Mouse (Mus musculus) forebrain, postnatal 0 days (tissue): ENCODE measurements around the gene Pspn. TPM values are rescaled to one million over a fixed set of nuclear protein-coding genes. Genes with fewer than 3 reads are reported as not detected.

ENCODE experiments used
- ATAC-seq: fragments of 200-750 bp; cut with Nextera tagmentation; 2 replicates; pipeline ENCODE4 v1.8.0; 2017; ENCODE audit warnings: mild to moderate bottlenecking, moderate library complexity
- DNase-seq: peaks from one replicate; pipeline ENCODE4 v3.0.0-alpha.2; 2015
- H3K27ac ChIP-seq: fragments of 300-500 bp; sonication (generic); 2 replicates; pipeline ENCODE4 v1.5.1; 2014; ENCODE audit warnings: low read depth, mild to moderate bottlenecking, antibody characterized with exemption, low read length, moderate library complexity, mixed read lengths
- H3K27me3 ChIP-seq: fragments of 300-500 bp; sonication (generic); 2 replicates; pipeline ENCODE4 v1.6.1; 2014; ENCODE audit warnings: mild to moderate bottlenecking, low read length, mixed read lengths; ENCODE audit not compliant: insufficient read depth
- H3K36me3 ChIP-seq: fragments of 300-500 bp; sonication (generic); 2 replicates; pipeline ENCODE4 v1.6.1; 2014; ENCODE audit warnings: mild to moderate bottlenecking, moderate library complexity; ENCODE audit not compliant: insufficient read depth
- H3K4me1 ChIP-seq: fragments of 300-500 bp; sonication (generic); 2 replicates; pipeline ENCODE4 v1.6.1; 2014; ENCODE audit warnings: antibody characterized with exemption; ENCODE audit not compliant: insufficient read depth
- H3K4me2 ChIP-seq: fragments of 300-500 bp; sonication (generic); 2 replicates; pipeline ENCODE4 v1.6.1; 2014; ENCODE audit warnings: low read depth, mild to moderate bottlenecking, moderate library complexity
- H3K4me3 ChIP-seq: fragments of 300-500 bp; sonication (generic); 2 replicates; pipeline ENCODE4 v1.5.1; 2014; ENCODE audit warnings: low read depth, low read length, mixed read lengths
- H3K9ac ChIP-seq: fragments of 300-500 bp; sonication (generic); 2 replicates; pipeline ENCODE4 v1.6.1; 2014; ENCODE audit warnings: mild to moderate bottlenecking
- H3K9me3 ChIP-seq: fragments of 300-500 bp; sonication (generic); 2 replicates; pipeline ENCODE4 v1.6.1; 2016; ENCODE audit warnings: low read length
- CTCF ChIP-seq: sonication (generic); IDR thresholded peaks from 2 replicates; pipeline ENCODE4 v1.5.1; 2016; ENCODE audit warnings: antibody characterized with exemption, control low read depth, low read depth
- WGBS: fragments of 180-500 bp; shearing (Covaris S2); extraction: QIAGEN DNeasy Blood & Tissue Kit; methylation state at CpG from one replicate; pipeline ENCODE4 v1.1.7; 2014; 5-methylcytosine and 5-hydroxymethylcytosine counted together
- polyA plus RNA-seq: library from polyadenylated mRNA; unstranded; fragments of >200 nt; fragmentation: Nextera tagmentation; extraction: Ambion mirVana; gene quantifications from 2 replicates; pipeline ENCODE4 v1.2.1, GENCODE M21; 2015
- total RNA-seq: library from RNA; depleted of rRNA; stranded (reverse); fragments of >200 nt; gene quantifications from 2 replicates; pipeline ENCODE4 v1.2.3, GENCODE M21; 2014

Pspn gene
- total and polyA plus RNA-seq, 2 experiments from 2014 or later, result not detected

GRCm38 (mm10) chr17:57011236-57012141 lies 11.7 kb upstream of the Pspn start, which contains the start of the genes Gtf2f1 and Gm17949:
Gtf2f1 (minus strand) TSS chr17:57011288.
Gm17949 (plus strand) TSS chr17:57011469.
- Histone ChIP-seq H3K4me3 (peak within 1 kb of the TSS; percentile 74), H3K27me3 (no peaks in the 10 kb centered on the region), H3K36me3 (peaks cover 22% of the 10 kb centered on the region), H3K9ac (peak within 1 kb of the TSS; percentile 96), H3K27ac (peak within 1 kb of the TSS; percentile 97), H3K4me2 (peak within 1 kb of the TSS; percentile 90), H3K4me1 (peaks cover 18% of the 10 kb centered on the region), H3K9me3 (no peaks in the 10 kb centered on the region)
- peak; percentile 56 for TF ChIP-seq CTCF
- DNase-seq (peak; percentile 100), ATAC-seq (peak; percentile 93)
- WGBS, result 1% methylated on average over 51 of the region's 51 CpGs

- H3K9ac ChIP-seq, result peak overlapping the region; percentile 78
- ATAC-seq, result peak; percentile 30
- H3K9me3 ChIP-seq, result no peaks in the 10 kb centered on the region
- H3K4me1 ChIP-seq, result peaks cover 18% of the 10 kb centered on the region
- H3K4me2 ChIP-seq, result peak overlapping the region; percentile 90
- H3K36me3 ChIP-seq, result peaks cover 25% of the 10 kb centered on the region
- WGBS, result under 1% methylated on average over 19 of the region's 19 CpGs
- no peak for DNase-seq
- peak overlapping the region; percentile 86 for H3K27ac ChIP-seq
- no peak for TF ChIP-seq CTCF
- no peaks in the 10 kb centered on the region for H3K27me3 ChIP-seq
- peak overlapping the region; percentile 74 for H3K4me3 ChIP-seq
Measured at GRCm38 (mm10) chr17:57010911-57011235, 11.1 kb upstream of the Pspn start.

GRCm38 (mm10) chr17:57007137-57007905 lies 7.5 kb upstream of the Pspn start:
- DNase-seq, result no peak
- H3K27ac ChIP-seq, result no peak overlapping the region
- peaks cover 15% of the 10 kb centered on the region for H3K4me1 ChIP-seq
- no peaks in the 10 kb centered on the region for H3K27me3 ChIP-seq
- H3K9ac ChIP-seq, result no peak overlapping the region
- WGBS, result 93% methylated on average over 13 of the region's 13 CpGs
- no peak overlapping the region for H3K4me3 ChIP-seq
- H3K4me2 ChIP-seq, result no peak overlapping the region
- no peak for ATAC-seq
- TF ChIP-seq CTCF, result peak; percentile 56
- peaks cover 51% of the 10 kb centered on the region for H3K36me3 ChIP-seq
- H3K9me3 ChIP-seq, result no peaks in the 10 kb centered on the region

GRCm38 (mm10) chr17:57003994-57004393 lies 4.2 kb upstream of the Pspn start:
- TF ChIP-seq CTCF, result no peak
- peaks cover 67% of the 10 kb centered on the region for H3K36me3 ChIP-seq
- no peak overlapping the region for H3K4me3 ChIP-seq
- H3K9me3 ChIP-seq, result no peaks in the 10 kb centered on the region
- no peak overlapping the region for H3K27ac ChIP-seq
- WGBS, result 92% methylated on average over 7 of the region's 7 CpGs
- no peak for DNase-seq
- ATAC-seq, result no peak
- H3K4me2 ChIP-seq, result no peak overlapping the region
- H3K4me1 ChIP-seq, result no peaks in the 10 kb centered on the region
- H3K27me3 ChIP-seq, result no peaks in the 10 kb centered on the region
- no peak overlapping the region for H3K9ac ChIP-seq

GRCm38 (mm10) chr17:57001228-57001627 lies 1.4 kb upstream of the Pspn start:
- TF ChIP-seq CTCF, result no peak
- H3K4me3 ChIP-seq, result no peak overlapping the region
- H3K36me3 ChIP-seq, result peaks cover 48% of the 10 kb centered on the region
- H3K4me1 ChIP-seq, result no peaks in the 10 kb centered on the region
- H3K9me3 ChIP-seq, result no peaks in the 10 kb centered on the region
- WGBS, result 79% methylated on average over 8 of the region's 8 CpGs
- DNase-seq (no peak), ATAC-seq (no peak)
- no peak overlapping the region for H3K4me2 ChIP-seq
- no peak overlapping the region for H3K27ac ChIP-seq
- H3K27me3 ChIP-seq, result no peaks in the 10 kb centered on the region
- no peak overlapping the region for H3K9ac ChIP-seq

GRCm38 (mm10) chr17:56999414-56999813 lies 404 bp downstream of the Pspn start:
- Histone ChIP-seq H3K9ac (no peak overlapping the region), H3K4me1 (no peaks in the 10 kb centered on the region), H3K36me3 (peaks cover 62% of the 10 kb centered on the region), H3K27me3 (no peaks in the 10 kb centered on the region), H3K4me3 (no peak overlapping the region), H3K9me3 (no peaks in the 10 kb centered on the region), H3K27ac (no peak overlapping the region), H3K4me2 (no peak overlapping the region)
- no peak for DNase-seq
- TF ChIP-seq CTCF, result no peak
- no peak for ATAC-seq
- WGBS, result 96% methylated on average over 9 of the region's 9 CpGs
